Mouse (Mus musculus) hindbrain, embryonic 10.5 days (tissue): ENCODE data around the gene Cdk17. TPM values are rescaled to one million over a fixed set of nuclear protein-coding genes. Genes with fewer than 3 reads are reported as not detected.
A peak's percentile ranks its signal among the peaks of the same experiment; 100 is the strongest.

Source experiments
- DNase-seq: peaks from one replicate; pipeline ENCODE4 v3.0.0-alpha.2; 2017; ENCODE audit warnings: low spot score
- H3K27ac ChIP-seq: fragments of 300-500 bp; sonication (generic); 2 replicates; pipeline ENCODE4 v1.5.1; 2016; ENCODE audit warnings: mild to moderate bottlenecking, moderate library complexity
- H3K27me3 ChIP-seq: fragments of 300-500 bp; sonication (generic); 2 replicates; pipeline ENCODE4 v1.6.1; 2016; ENCODE audit warnings: mild to moderate bottlenecking; ENCODE audit not compliant: poor library complexity, insufficient read depth, severe bottlenecking
- H3K36me3 ChIP-seq: fragments of 300-500 bp; sonication (generic); 2 replicates; pipeline ENCODE4 v1.6.1; 2016; ENCODE audit warnings: mild to moderate bottlenecking, moderate library complexity
- H3K4me1 ChIP-seq: fragments of 300-500 bp; sonication (generic); replicated peaks from 2 replicates; pipeline ENCODE4 v1.6.1; 2016; ENCODE audit warnings: mild to moderate bottlenecking
- H3K4me3 ChIP-seq: fragments of 300-500 bp; sonication (generic); 2 replicates; pipeline ENCODE4 v1.5.1; 2016; ENCODE audit warnings: mild to moderate bottlenecking, moderate library complexity
- H3K9me3 ChIP-seq: fragments of 300-500 bp; sonication (generic); 2 replicates; pipeline ENCODE4 v1.6.1; 2016; ENCODE audit warnings: mild to moderate bottlenecking, moderate library complexity
- WGBS: fragments of 180-500 bp; shearing (Covaris S2); methylation state at CpG from one replicate; pipeline ENCODE4 v1.1.7; 2016; 5-methylcytosine and 5-hydroxymethylcytosine counted together
- polyA plus RNA-seq: library from polyadenylated mRNA; unstranded; fragments of >200 nt; fragmentation: Nextera tagmentation; extraction: Ambion mirVana; gene quantifications from 2 replicates; pipeline ENCODE4 v1.2.1, GENCODE M21; 2016

Gene Cdk17
- polyA plus RNA-seq, 1 experiment from 2014 or later = 22.6 TPM

DNA sequence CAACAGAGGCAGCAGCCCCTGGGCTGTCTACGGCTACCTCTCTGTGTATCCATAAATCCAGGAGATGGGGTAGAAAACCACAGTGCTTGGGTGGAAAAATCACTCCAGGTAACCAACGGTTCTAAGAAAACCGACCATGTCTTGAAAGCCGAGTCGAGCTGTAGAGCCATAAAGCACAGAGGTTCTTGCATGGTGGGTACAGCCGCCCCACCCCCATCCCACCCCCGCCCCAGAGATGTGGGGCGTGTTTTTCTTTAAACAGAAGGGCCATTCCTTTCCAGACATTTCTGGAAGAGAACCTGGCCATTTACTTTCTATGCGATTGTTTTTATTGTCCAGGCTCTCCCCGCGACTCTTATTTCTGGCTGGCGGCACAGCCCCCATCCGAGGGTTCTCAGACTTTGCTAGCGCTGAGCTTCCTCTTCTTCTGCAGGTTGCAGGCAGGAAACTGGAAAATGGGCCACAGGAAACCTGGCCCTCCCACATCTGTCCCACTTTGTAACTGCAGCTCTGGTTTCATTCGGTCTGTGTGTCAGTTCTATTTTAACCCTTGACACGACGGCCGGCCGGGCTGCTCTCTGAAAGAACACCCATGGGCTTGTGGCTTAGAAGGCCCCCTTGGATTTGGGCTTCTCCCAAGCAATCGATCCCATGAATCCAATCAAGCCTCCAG is 134.0 kb downstream of the Cdk17 start:
- no peak overlapping the region for H3K4me3 ChIP-seq
- WGBS = 65% methylated on average over 20 of the region's 20 CpGs
- DNase-seq = peak; percentile 19
- no peaks in the 10 kb centered on the region for H3K27me3 ChIP-seq
- no peaks in the 10 kb centered on the region for H3K9me3 ChIP-seq
- peaks cover 32% of the 10 kb centered on the region for H3K4me1 ChIP-seq
- H3K27ac ChIP-seq = no peak overlapping the region
- no peaks in the 10 kb centered on the region for H3K36me3 ChIP-seq

- 43% methylated on average over 5 of the region's 5 CpGs for WGBS
- no peaks in the 10 kb centered on the region for H3K36me3 ChIP-seq
- H3K4me3 ChIP-seq = no peak overlapping the region
- H3K4me1 ChIP-seq = peaks cover 27% of the 10 kb centered on the region
- H3K27ac ChIP-seq = peak overlapping the region; percentile 41; the same call in 1 of the 2 replicates
- no peaks in the 10 kb centered on the region for H3K27me3 ChIP-seq
- H3K9me3 ChIP-seq = no peaks in the 10 kb centered on the region
- no peak for DNase-seq
These were observed 137.1 kb downstream of the Cdk17 start for GRCm38 (mm10) chr10:93297774-93298173.

GRCm38 (mm10) chr10:93298208-93298607 is 137.5 kb downstream of the Cdk17 start:
- 70% methylated on average over 7 of the region's 7 CpGs for WGBS
- no peak for DNase-seq

GRCm38 (mm10) chr10:93301831-93302230 is 141.2 kb downstream of the Cdk17 start:
- 78% methylated on average over 8 of the region's 8 CpGs for WGBS
- Histone ChIP-seq H3K4me3 (no peak overlapping the region), H3K9me3 (no peaks in the 10 kb centered on the region), H3K36me3 (no peaks in the 10 kb centered on the region), H3K27me3 (no peaks in the 10 kb centered on the region), H3K27ac (no peak overlapping the region), H3K4me1 (0 out of 2 replicates have a peak, but pooled peaks cover 17% of the 10 kb centered on the region)
- DNase-seq = no peak

More at GRCm38 (mm10) chr10:93298208-93298607, 137.5 kb downstream of the Cdk17 start:
- H3K36me3 ChIP-seq = no peaks in the 10 kb centered on the region
- H3K27me3 ChIP-seq = no peaks in the 10 kb centered on the region
- H3K4me1 ChIP-seq = peaks cover 31% of the 10 kb centered on the region
- H3K9me3 ChIP-seq = no peaks in the 10 kb centered on the region
- H3K4me3 ChIP-seq = no peak overlapping the region
- H3K27ac ChIP-seq = peak overlapping the region; percentile 41

GRCm38 (mm10) chr10:93303231-93303630 is 142.6 kb downstream of the Cdk17 start:
- Histone ChIP-seq H3K9me3 (no peaks in the 10 kb centered on the region), H3K27ac (no peak overlapping the region), H3K36me3 (no peaks in the 10 kb centered on the region), H3K4me1 (0 out of 2 replicates have a peak, but pooled peaks cover 14% of the 10 kb centered on the region), H3K4me3 (no peak overlapping the region), H3K27me3 (peaks cover 8% of the 10 kb centered on the region; the same call in 1 of the 2 replicates)
- 73% methylated on average over 4 of the region's 4 CpGs for WGBS
- DNase-seq = no peak

DNA sequence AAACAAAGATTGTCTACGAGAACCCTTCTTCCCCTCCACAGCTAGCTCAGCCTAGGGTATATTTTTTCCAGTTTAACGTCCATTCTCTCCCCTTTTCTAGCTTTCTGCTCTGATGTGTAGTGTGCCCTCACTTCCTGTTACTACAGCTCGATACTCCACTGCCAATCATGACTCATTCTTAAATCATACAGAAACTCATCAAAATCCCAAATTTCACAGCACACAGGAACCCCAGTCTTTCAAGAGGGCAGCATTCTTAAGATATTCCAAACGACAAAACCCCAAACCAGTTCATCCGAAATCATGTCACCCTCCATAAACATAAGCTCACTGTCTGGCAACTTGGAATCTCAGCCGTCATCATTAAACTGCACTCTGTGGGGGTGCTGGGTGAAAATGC is 145.3 kb downstream of the Cdk17 start:
- peaks cover 29% of the 10 kb centered on the region for H3K4me1 ChIP-seq

GRCm38 (mm10) chr10:93306367-93306766 is 145.7 kb downstream of the Cdk17 start:
- 86% methylated on average over 11 of the region's 11 CpGs for WGBS
- H3K36me3 ChIP-seq = no peaks in the 10 kb centered on the region

More for the DNA sequence above, 145.3 kb downstream of the Cdk17 start:
- no peak for DNase-seq
- Histone ChIP-seq H3K9me3 (no peaks in the 10 kb centered on the region), H3K27me3 (peaks cover 13% of the 10 kb centered on the region; the same call in 1 of the 2 replicates), H3K4me3 (no peak overlapping the region), H3K36me3 (no peaks in the 10 kb centered on the region), H3K27ac (no peak overlapping the region)
- 70% methylated on average over 6 of the region's 6 CpGs for WGBS

GRCm38 (mm10) chr10:93309131-93309933 is 148.7 kb downstream of the Cdk17 start:
- H3K4me3 ChIP-seq = peak overlapping the region; percentile 64
- H3K27me3 ChIP-seq = peaks cover 26% of the 10 kb centered on the region; the same call in 1 of the 2 replicates
- no peaks in the 10 kb centered on the region for H3K36me3 ChIP-seq
- DNase-seq = peak; percentile 62
- peaks cover 32% of the 10 kb centered on the region for H3K4me1 ChIP-seq
- H3K27ac ChIP-seq = peak overlapping the region; percentile 91
- no peaks in the 10 kb centered on the region for H3K9me3 ChIP-seq
- WGBS = 2% methylated on average over 22 of the region's 23 CpGs

More at GRCm38 (mm10) chr10:93306367-93306766, 145.7 kb downstream of the Cdk17 start:
- no peak for DNase-seq
- Histone ChIP-seq H3K27me3 (peaks cover 13% of the 10 kb centered on the region; the same call in 1 of the 2 replicates), H3K27ac (no peak overlapping the region), H3K4me3 (no peak overlapping the region), H3K4me1 (peaks cover 34% of the 10 kb centered on the region), H3K9me3 (no peaks in the 10 kb centered on the region)

DNA sequence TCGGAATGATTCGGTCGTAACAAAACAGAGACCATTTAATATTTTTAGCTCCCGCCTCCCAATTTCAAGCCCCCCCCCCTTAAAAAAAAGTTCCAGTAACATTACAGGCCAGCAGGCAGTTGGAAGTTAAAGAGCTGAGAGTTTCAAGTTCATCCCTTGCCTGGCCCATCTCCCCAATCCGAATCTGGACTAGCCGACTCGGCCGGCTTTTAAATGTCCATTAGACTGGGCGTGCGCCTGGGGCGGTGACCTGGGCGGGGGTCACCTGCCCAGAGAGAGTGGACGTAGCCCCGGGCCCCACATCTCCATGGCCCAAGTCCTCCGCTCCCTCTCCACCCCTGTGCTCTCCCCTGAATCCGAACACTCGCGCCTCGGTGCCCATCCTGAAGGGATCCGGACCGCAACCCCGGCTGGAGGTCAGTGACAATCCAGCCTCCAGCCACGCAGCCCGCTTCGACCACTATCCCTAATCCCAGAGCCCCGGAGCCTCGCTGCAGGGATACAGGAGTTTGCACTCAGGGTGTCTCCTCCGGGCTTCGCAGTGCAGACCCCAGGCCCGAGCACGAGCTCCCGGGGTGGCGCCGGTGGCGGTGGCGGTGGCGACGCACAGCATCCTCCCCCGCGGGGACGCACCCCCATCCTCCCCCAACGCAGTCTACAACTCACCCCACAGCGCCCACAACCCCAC is 149.4 kb downstream of the Cdk17 start:
- Histone ChIP-seq H3K9me3 (no peaks in the 10 kb centered on the region), H3K4me3 (peak overlapping the region; percentile 64)
- under 1% methylated on average over 43 of the region's 43 CpGs for WGBS

GRCm38 (mm10) chr10:93310721-93311411 is 150.2 kb downstream of the Cdk17 start, which contains the start of gene Elk3:
TSS of gene Elk3 (minus strand) at chr10:93311135.
- under 1% methylated on average over 53 of the region's 53 CpGs for WGBS
- Histone ChIP-seq H3K27me3 (peaks cover 26% of the 10 kb centered on the region; the same call in 1 of the 2 replicates), H3K4me1 (peaks cover 32% of the 10 kb centered on the region), H3K36me3 (no peaks in the 10 kb centered on the region), H3K4me3 (peak within 1 kb of the TSS; percentile 64), H3K27ac (peak within 1 kb of the TSS; percentile 91), H3K9me3 (no peaks in the 10 kb centered on the region)
- peak; percentile 67 for DNase-seq

More for the DNA sequence above, 149.4 kb downstream of the Cdk17 start:
- peak overlapping the region; percentile 91 for H3K27ac ChIP-seq
- no peaks in the 10 kb centered on the region for H3K36me3 ChIP-seq
- peak; percentile 68 for DNase-seq
- H3K27me3 ChIP-seq = peaks cover 26% of the 10 kb centered on the region; the same call in 1 of the 2 replicates
- peaks cover 32% of the 10 kb centered on the region for H3K4me1 ChIP-seq

- 5% methylated on average over 4 of the region's 4 CpGs for WGBS
- no peaks in the 10 kb centered on the region for H3K36me3 ChIP-seq
- no peak overlapping the region for H3K27ac ChIP-seq
- H3K4me3 ChIP-seq = peak overlapping the region; percentile 64
- DNase-seq = peak; percentile 11
- H3K4me1 ChIP-seq = peaks cover 32% of the 10 kb centered on the region
- peaks cover 26% of the 10 kb centered on the region; the same call in 1 of the 2 replicates for H3K27me3 ChIP-seq
- no peaks in the 10 kb centered on the region for H3K9me3 ChIP-seq
These were observed 150.9 kb downstream of the Cdk17 start for GRCm38 (mm10) chr10:93311576-93311975.
